Mouse (Mus musculus) midbrain, embryonic 14.5 days (tissue): ENCODE data around the gene Rnf186. TPM values are rescaled to one million over a fixed set of nuclear protein-coding genes. Genes with fewer than 3 reads are reported as not detected.

Source experiments
- ATAC-seq: fragments of 200-750 bp; cut with Nextera tagmentation; 2 replicates; pipeline ENCODE4 v1.8.0; 2017; ENCODE audit warnings: moderate number of reproducible peaks, moderate library complexity; ENCODE audit not compliant: low FRiP score, low TSS enrichment
- DNase-seq: peaks from one replicate; pipeline ENCODE4 v3.0.0-alpha.2; 2015
- H3K27ac ChIP-seq: fragments of 300-500 bp; sonication (generic); replicated peaks from 2 replicates; pipeline ENCODE4 v1.5.1; 2014; ENCODE audit warnings: mild to moderate bottlenecking, low read depth, low read length, moderate library complexity
- H3K27me3 ChIP-seq: fragments of 300-500 bp; sonication (generic); 2 replicates; pipeline ENCODE4 v1.6.1; 2014; ENCODE audit warnings: low read length, control low read depth, mixed read lengths; ENCODE audit not compliant: control insufficient read depth, insufficient read depth
- H3K36me3 ChIP-seq: fragments of 300-500 bp; sonication (generic); 2 replicates; pipeline ENCODE4 v1.6.1; 2014; ENCODE audit warnings: low read length, control low read depth; ENCODE audit not compliant: control insufficient read depth, insufficient read depth
- H3K4me1 ChIP-seq: fragments of 300-500 bp; sonication (generic); 2 replicates; pipeline ENCODE4 v1.6.1; 2014; ENCODE audit warnings: mild to moderate bottlenecking, antibody characterized with exemption, low read length, control low read depth; ENCODE audit not compliant: control insufficient read depth, insufficient read depth
- H3K4me2 ChIP-seq: fragments of 300-500 bp; sonication (generic); 2 replicates; pipeline ENCODE4 v1.6.1; 2014; ENCODE audit warnings: mild to moderate bottlenecking, low read length, moderate library complexity
- H3K4me3 ChIP-seq: fragments of 300-500 bp; sonication (generic); replicated peaks from 2 replicates; pipeline ENCODE4 v1.5.1; 2014; ENCODE audit warnings: low read depth, low read length
- H3K9ac ChIP-seq: fragments of 300-500 bp; sonication (generic); replicated peaks from 2 replicates; pipeline ENCODE4 v1.6.1; 2014; ENCODE audit warnings: mild to moderate bottlenecking, low read length, moderate library complexity
- H3K9me3 ChIP-seq: fragments of 300-500 bp; sonication (generic); 2 replicates; pipeline ENCODE4 v1.6.1; 2016; ENCODE audit warnings: low read length, control low read depth, mixed read lengths; ENCODE audit not compliant: control insufficient read depth
- WGBS: fragments of 180-500 bp; shearing (Covaris S2); extraction: QIAGEN DNeasy Blood & Tissue Kit; methylation state at CpG from one replicate; pipeline ENCODE4 v1.1.7; 2014; 5-methylcytosine and 5-hydroxymethylcytosine counted together
- polyA plus RNA-seq: library from polyadenylated mRNA; unstranded; fragments of >200 nt; fragmentation: Nextera tagmentation; extraction: Ambion mirVana; gene quantifications from 2 replicates; pipeline ENCODE4 v1.2.1, GENCODE M21; 2014

The Rnf186 gene
- polyA plus RNA-seq, 1 experiment from 2014 or later = not detected

- Histone ChIP-seq H3K36me3 (no peaks in the 10 kb centered on the region), H3K4me2 (no peak overlapping the region), H3K4me3 (no peak overlapping the region), H3K9me3 (no peaks in the 10 kb centered on the region), H3K27me3 (no peaks in the 10 kb centered on the region), H3K9ac (no peak overlapping the region), H3K27ac (no peak overlapping the region), H3K4me1 (no peaks in the 10 kb centered on the region)
- no peak for ATAC-seq
- DNase-seq = no peak
- WGBS = 49% methylated on average over 4 of the region's 4 CpGs
These were observed 27.4 kb upstream of the Rnf186 start for GRCm38 (mm10) chr4:138939481-138939880.

DNA sequence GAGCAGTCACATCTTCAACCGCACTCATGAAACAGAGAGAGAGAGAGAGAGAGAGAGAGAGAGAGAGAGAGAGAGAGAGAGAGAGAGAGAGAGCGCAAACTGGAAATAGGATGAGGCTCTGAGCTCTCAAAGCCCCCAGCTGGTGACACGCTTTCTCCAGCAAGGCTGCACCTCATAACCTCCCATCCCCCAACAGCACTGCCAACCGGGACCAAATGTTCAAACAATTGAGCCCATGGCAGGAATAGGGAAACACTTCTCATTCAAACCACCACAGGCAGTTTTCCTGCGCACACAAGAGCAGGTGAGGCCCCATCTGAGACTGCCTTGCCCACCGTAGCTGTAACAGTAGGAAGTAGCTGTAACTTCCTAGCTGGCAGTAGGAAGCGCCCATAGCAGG is 25.5 kb upstream of the Rnf186 start:
- H3K9me3 ChIP-seq = no peaks in the 10 kb centered on the region
- DNase-seq (peak; percentile 29), ATAC-seq (no peak)
- WGBS = 41% methylated on average over 7 of the region's 7 CpGs
- no peak overlapping the region for H3K4me3 ChIP-seq
- no peaks in the 10 kb centered on the region for H3K36me3 ChIP-seq
- no peak overlapping the region for H3K27ac ChIP-seq
- no peak overlapping the region for H3K9ac ChIP-seq
- no peaks in the 10 kb centered on the region for H3K27me3 ChIP-seq
- H3K4me2 ChIP-seq = no peak overlapping the region
- no peaks in the 10 kb centered on the region for H3K4me1 ChIP-seq

DNA sequence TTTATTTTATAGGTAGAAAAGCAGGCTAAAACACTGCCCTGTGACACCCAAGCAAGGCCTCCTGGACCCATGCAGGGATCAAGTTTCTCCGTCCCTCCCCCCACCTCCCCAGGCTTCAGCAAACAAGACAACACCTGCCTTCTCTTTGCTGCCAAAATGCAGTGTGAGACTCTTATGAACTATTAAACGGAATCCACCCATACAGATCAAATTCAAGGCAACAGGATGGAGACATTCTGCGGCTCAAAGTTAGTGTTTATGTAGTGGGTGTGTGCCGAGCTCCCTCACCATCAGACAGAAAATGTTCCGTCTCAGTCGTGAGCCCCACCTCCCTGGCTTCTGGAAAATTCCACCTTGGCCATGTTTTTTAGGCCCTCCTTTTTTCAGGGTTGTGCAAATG is 24.9 kb upstream of the Rnf186 start:
- H3K27ac ChIP-seq = no peak overlapping the region
- no peaks in the 10 kb centered on the region for H3K4me1 ChIP-seq
- no peak overlapping the region for H3K4me3 ChIP-seq
- 71% methylated on average over 6 of the region's 6 CpGs for WGBS
- no peak overlapping the region for H3K9ac ChIP-seq
- no peaks in the 10 kb centered on the region for H3K9me3 ChIP-seq
- ATAC-seq = no peak
- no peak overlapping the region for H3K4me2 ChIP-seq
- H3K27me3 ChIP-seq = no peaks in the 10 kb centered on the region
- no peaks in the 10 kb centered on the region for H3K36me3 ChIP-seq
- no peak for DNase-seq

DNA sequence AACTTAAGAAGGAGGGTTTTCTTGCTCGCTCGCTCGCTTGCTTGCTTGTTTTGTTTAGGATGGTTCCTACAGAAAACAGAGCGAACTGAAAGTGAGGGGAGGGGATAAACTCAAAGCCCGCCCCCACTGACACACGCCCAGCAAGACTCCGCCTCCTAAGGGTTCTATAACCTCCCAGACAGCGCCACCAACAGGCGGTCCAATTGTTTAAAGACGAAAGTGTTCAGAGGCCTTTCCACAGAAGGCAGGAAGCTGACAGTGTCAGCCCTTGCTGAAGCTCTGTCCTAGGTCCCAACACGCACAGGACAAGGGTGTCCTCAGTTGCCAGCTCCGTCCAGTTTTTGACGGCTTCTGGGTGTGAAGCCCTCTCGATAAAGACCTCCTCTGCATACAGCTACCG is 23.2 kb upstream of the Rnf186 start:
- WGBS = 32% methylated on average over 15 of the region's 15 CpGs
- no peak overlapping the region for H3K4me3 ChIP-seq

GRCm38 (mm10) chr4:138948257-138948656 is 18.7 kb upstream of the Rnf186 start:
- Histone ChIP-seq H3K9ac (no peak overlapping the region), H3K36me3 (no peaks in the 10 kb centered on the region), H3K4me1 (no peaks in the 10 kb centered on the region), H3K9me3 (no peaks in the 10 kb centered on the region), H3K27ac (no peak overlapping the region), H3K27me3 (no peaks in the 10 kb centered on the region), H3K4me3 (no peak overlapping the region), H3K4me2 (no peak overlapping the region)
- 89% methylated on average over 2 of the region's 2 CpGs for WGBS
- ATAC-seq (no peak), DNase-seq (no peak)

More for the DNA sequence above, 23.2 kb upstream of the Rnf186 start:
- H3K27ac ChIP-seq = no peak overlapping the region
- H3K36me3 ChIP-seq = no peaks in the 10 kb centered on the region
- ATAC-seq (no peak), DNase-seq (peak; percentile 62)
- H3K9ac ChIP-seq = no peak overlapping the region
- no peaks in the 10 kb centered on the region for H3K4me1 ChIP-seq
- no peaks in the 10 kb centered on the region for H3K9me3 ChIP-seq
- no peaks in the 10 kb centered on the region for H3K27me3 ChIP-seq
- H3K4me2 ChIP-seq = no peak overlapping the region

DNA sequence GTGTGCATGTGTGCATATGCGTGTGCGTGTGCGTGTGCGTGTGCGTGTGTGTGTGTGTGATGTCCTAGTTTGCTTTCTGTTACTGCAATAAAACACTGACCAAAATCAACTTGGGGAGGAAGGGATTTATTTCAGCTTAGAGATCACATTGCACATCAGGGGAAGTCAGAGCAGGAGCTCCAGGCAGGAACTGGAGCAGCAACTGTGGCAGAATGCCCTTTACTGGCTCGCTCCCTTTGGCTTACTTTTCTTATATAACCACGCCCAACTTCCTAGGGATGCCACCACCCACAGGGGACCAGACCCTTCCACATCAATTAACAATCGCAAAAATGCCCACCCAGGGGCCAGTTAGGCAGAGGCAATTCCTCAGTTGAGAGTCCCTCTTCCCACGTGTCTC is 8.3 kb upstream of the Rnf186 start:
- DNase-seq (no peak), ATAC-seq (no peak)
- Histone ChIP-seq H3K27me3 (no peaks in the 10 kb centered on the region), H3K9ac (no peak overlapping the region), H3K4me2 (no peak overlapping the region), H3K9me3 (no peaks in the 10 kb centered on the region), H3K4me3 (no peak overlapping the region), H3K36me3 (no peaks in the 10 kb centered on the region), H3K27ac (no peak overlapping the region), H3K4me1 (no peaks in the 10 kb centered on the region)
- WGBS = 89% methylated on average over 9 of the region's 9 CpGs

- Histone ChIP-seq H3K4me1 (no peaks in the 10 kb centered on the region), H3K36me3 (no peaks in the 10 kb centered on the region), H3K27me3 (no peaks in the 10 kb centered on the region), H3K4me2 (no peak overlapping the region), H3K9ac (no peak overlapping the region), H3K9me3 (no peaks in the 10 kb centered on the region), H3K27ac (no peak overlapping the region), H3K4me3 (no peak overlapping the region)
- DNase-seq (no peak), ATAC-seq (no peak)
- 85% methylated on average over 15 of the region's 15 CpGs for WGBS
These were observed 7.8 kb upstream of the Rnf186 start for GRCm38 (mm10) chr4:138959120-138959519.

DNA sequence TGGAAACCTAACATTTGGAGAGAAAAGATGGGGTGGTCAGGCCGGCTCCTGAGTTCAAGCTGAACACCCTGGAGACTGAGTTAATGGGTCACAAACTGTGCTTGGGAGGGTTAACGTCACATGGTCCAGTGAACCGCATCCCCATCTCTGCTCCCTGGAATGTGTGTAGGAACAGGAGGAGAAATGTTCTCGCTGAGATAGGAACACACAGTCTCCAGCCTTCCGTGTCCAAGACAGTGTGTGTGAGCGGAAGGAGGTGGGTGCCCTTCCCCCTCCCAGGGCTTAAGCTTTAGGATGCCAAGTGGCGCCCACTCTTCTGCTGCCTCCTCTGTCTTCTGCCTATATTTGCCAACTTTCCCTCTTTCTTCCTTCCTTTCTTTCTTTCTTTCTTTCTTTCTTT is 7.0 kb upstream of the Rnf186 start:
- DNase-seq (no peak), ATAC-seq (no peak)
- Histone ChIP-seq H3K27me3 (no peaks in the 10 kb centered on the region), H3K4me2 (no peak overlapping the region), H3K9ac (no peak overlapping the region), H3K36me3 (no peaks in the 10 kb centered on the region), H3K4me1 (no peaks in the 10 kb centered on the region), H3K27ac (no peak overlapping the region), H3K9me3 (no peaks in the 10 kb centered on the region), H3K4me3 (no peak overlapping the region)
- WGBS = 52% methylated on average over 7 of the region's 7 CpGs

GRCm38 (mm10) chr4:138962719-138963118 is 4.2 kb upstream of the Rnf186 start:
- no peak overlapping the region for H3K27ac ChIP-seq
- no peaks in the 10 kb centered on the region for H3K27me3 ChIP-seq
- H3K36me3 ChIP-seq = no peaks in the 10 kb centered on the region
- no peaks in the 10 kb centered on the region for H3K4me1 ChIP-seq
- H3K9ac ChIP-seq = no peak overlapping the region
- 93% methylated on average over 5 of the region's 5 CpGs for WGBS
- DNase-seq = no peak
- H3K4me2 ChIP-seq = no peak overlapping the region
- H3K9me3 ChIP-seq = no peaks in the 10 kb centered on the region
- no peak overlapping the region for H3K4me3 ChIP-seq
- ATAC-seq = no peak
